Mouse (Mus musculus): ENCODE data around the gene Prickle2.

GRCm38 (mm10) chr6:92458026-92458425 is 247.9 kb downstream of the Prickle2 start:
- TF ChIP-seq POLR2A (IDR thresholded peaks at IDR 0.05; ENCODE audit: control insufficient read depth, low read depth, low read length) (no peak), CTCF (IDR thresholded peaks at IDR 0.05; ENCODE audit: control insufficient read depth, insufficient read depth, insufficient replicate concordance, low read depth, low read length) (no peak)

Data from testis, adult 2 months (tissue).